Mouse (Mus musculus) heart, adult 2 months (tissue): ENCODE results near the gene Cyp2d10.
"Not testable (repeated sequence)": the region's sequence is repeated elsewhere in the genome, so short reads cannot be mapped to it uniquely, and the experiment has no call there.

ENCODE experiments used
- CTCF ChIP-seq: fragments of 200-600 bp; IDR thresholded peaks from 2 replicates; pipeline ENCODE4 v1.8.1; 2022; ENCODE audit warnings: antibody characterized with exemption, mild to moderate bottlenecking, moderate library complexity
- EP300 ChIP-seq: fragments of 200-500 bp; IDR thresholded peaks from 2 replicates; pipeline ENCODE4 v1.6.1; 2011; ENCODE audit warnings: low read depth, low read length, control low read depth; ENCODE audit not compliant: insufficient read depth
- POLR2A ChIP-seq: fragments of 200-500 bp; IDR thresholded peaks from 2 replicates; pipeline ENCODE4 v1.6.1; 2011; ENCODE audit warnings: mild to moderate bottlenecking, low read depth, low read length, control low read depth; ENCODE audit not compliant: insufficient read depth

GRCm38 (mm10) chr15:82393922-82394321 is 13.1 kb downstream of the Cyp2d10 start, which contains the start of gene Cyp2d11:
- not testable (repeated sequence) for TF ChIP-seq CTCF, POLR2A, EP300
